Mouse (Mus musculus) 3T3-L1 (cell line): Measurements from ENCODE around the gene Gm42906.

Experiments used
- DNase-seq: peaks from one replicate; pipeline ENCODE4 v3.0.0-alpha.2; 2015; ENCODE audit warnings: low read depth, low spot score

Gm42906 gene

GRCm38 (mm10) chr5:151034715-151035512 is 393.0 kb downstream of the Gm42906 start:
- peak; percentile 20 for DNase-seq

GRCm38 (mm10) chr5:151028906-151029305 is 399.1 kb downstream of the Gm42906 start:
- no peak for DNase-seq

- no peak for DNase-seq
These were observed 400.8 kb downstream of the Gm42906 start for GRCm38 (mm10) chr5:151027171-151027570.

GRCm38 (mm10) chr5:151026069-151026468 is 401.9 kb downstream of the Gm42906 start:
- DNase-seq = no peak

- DNase-seq = no peak
These were observed 403.5 kb downstream of the Gm42906 start for GRCm38 (mm10) chr5:151024483-151024882.

GRCm38 (mm10) chr5:151023461-151023860 is 404.5 kb downstream of the Gm42906 start:
- DNase-seq = no peak

GRCm38 (mm10) chr5:151022939-151023338 is 405.0 kb downstream of the Gm42906 start:
- no peak for DNase-seq

- DNase-seq = no peak
These were observed 405.9 kb downstream of the Gm42906 start for GRCm38 (mm10) chr5:151022026-151022425.

GRCm38 (mm10) chr5:151020831-151021230 is 407.1 kb downstream of the Gm42906 start:
- no peak for DNase-seq

- DNase-seq = peak; percentile 20
These were observed 407.7 kb downstream of the Gm42906 start for GRCm38 (mm10) chr5:151020031-151020820.

GRCm38 (mm10) chr5:151018959-151019358 is 409.0 kb downstream of the Gm42906 start:
- DNase-seq = no peak

GRCm38 (mm10) chr5:151018450-151018849 is 409.5 kb downstream of the Gm42906 start:
- no peak for DNase-seq
